Mouse (Mus musculus): ENCODE measurements around the gene Mga. TPM values are rescaled to one million over a fixed set of nuclear protein-coding genes. Genes with fewer than 3 reads are reported as not detected.

The Mga gene
- polyA plus RNA-seq, 1 experiment = 23.8 TPM

DNA sequence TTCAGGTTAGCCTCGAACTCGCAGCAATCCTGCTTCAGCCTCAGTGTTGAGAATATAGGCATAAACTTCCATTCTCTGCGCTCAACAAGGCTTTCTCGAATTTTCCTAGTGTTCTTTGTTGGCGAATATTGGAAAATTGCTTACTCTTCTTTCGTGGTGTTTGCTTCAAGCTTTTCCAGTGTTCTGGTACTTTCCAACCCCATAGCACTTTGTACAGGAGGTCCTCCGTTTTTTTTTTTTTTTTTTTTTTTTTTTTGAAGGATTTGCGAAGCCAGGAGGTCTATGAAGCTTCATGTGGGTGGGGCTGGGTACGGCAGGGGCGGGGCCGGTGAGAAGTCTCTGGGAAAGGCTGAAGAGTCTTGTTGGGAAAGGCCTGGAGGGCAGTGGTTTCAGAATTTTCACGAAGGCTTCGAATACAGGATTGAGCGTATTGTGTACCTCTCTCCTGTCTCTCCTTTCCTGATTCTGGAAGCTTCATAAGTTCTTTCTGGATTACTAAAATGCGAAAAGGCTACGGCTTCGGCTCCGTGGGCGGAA is 407 bp upstream of the Mga start:
- Histone ChIP-seq H3K4me3 (replicated peaks; ENCODE audit: extremely low read depth, low read depth, low read length) (peak overlapping the region; percentile 70), H3K4me1 (ENCODE audit: control insufficient read depth, insufficient read depth, low read length) (peaks cover 6% of the 10 kb centered on the region)
- WGBS = 18% methylated on average over 19 of the region's 19 CpGs
- TF ChIP-seq CTCF (IDR thresholded peaks at IDR 0.05; ENCODE audit: insufficient read depth, low read length) = no peak
- DNase-seq = no peak

DNA sequence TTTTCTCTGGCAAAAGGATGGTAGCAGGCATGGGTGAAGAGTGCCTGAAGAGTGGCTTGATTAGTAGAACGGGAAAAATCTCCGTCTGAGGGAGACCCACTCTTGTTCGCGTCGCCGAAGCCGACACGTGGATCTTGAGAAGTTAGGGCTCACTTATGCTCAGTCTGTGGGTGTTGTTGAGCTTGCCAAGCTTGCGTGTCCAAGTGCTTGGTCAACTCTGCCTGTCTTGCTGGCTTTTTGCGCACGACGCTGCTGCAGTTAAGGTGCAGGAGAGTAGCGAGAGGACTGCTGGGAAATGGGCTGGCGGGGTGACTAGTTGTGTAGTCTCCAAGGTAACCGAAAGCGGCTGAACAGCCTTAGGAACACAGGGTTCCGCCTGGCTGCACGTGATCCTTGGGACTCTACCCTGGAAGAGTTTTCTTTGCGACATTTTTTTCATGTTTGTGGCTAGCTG is 1.1 kb downstream of the Mga start:
- peak; percentile 67 for DNase-seq
- WGBS = 3% methylated on average over 19 of the region's 19 CpGs
- Histone ChIP-seq H3K4me1 (ENCODE audit: control insufficient read depth, insufficient read depth, low read length) (peaks cover 6% of the 10 kb centered on the region), H3K4me3 (replicated peaks; ENCODE audit: extremely low read depth, low read depth, low read length) (peak overlapping the region; percentile 62)
- TF ChIP-seq CTCF (IDR thresholded peaks at IDR 0.05; ENCODE audit: insufficient read depth, low read length) (no peak), POLR2A (IDR thresholded peaks at IDR 0.05; ENCODE audit: borderline replicate concordance, extremely low read depth, low read depth, low read length) (peak; percentile 70; the same call in 1 of the 2 replicates)

DNA sequence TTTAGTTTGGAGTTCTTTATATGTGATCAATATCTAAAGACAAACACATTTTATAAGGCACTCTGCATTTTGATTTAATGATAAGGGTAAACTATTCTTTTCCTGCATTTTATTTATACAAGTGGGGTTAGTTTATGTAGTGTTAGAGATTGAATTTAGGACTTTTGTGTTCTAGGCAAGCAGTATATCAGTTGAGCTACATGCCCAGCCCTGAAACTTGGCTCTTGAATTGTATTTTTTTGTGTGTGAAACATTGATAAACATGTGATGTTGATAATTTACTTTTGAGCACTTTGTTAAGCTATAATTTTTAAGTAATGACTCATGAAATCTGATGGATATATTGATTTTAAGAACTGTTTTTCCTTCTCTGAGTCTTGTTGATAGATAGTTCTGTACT is 19.0 kb downstream of the Mga start:
- DNase-seq = no peak
- no peaks in the 10 kb centered on the region for H3K4me1 ChIP-seq (ENCODE audit: control insufficient read depth, insufficient read depth, low read length)
- no peak overlapping the region for H3K4me3 ChIP-seq (replicated peaks; ENCODE audit: extremely low read depth, low read depth, low read length)
- TF ChIP-seq POLR2A (IDR thresholded peaks at IDR 0.05; ENCODE audit: borderline replicate concordance, extremely low read depth, low read depth, low read length) (no peak), CTCF (IDR thresholded peaks at IDR 0.05; ENCODE audit: insufficient read depth, low read length) (no peak)

DNA sequence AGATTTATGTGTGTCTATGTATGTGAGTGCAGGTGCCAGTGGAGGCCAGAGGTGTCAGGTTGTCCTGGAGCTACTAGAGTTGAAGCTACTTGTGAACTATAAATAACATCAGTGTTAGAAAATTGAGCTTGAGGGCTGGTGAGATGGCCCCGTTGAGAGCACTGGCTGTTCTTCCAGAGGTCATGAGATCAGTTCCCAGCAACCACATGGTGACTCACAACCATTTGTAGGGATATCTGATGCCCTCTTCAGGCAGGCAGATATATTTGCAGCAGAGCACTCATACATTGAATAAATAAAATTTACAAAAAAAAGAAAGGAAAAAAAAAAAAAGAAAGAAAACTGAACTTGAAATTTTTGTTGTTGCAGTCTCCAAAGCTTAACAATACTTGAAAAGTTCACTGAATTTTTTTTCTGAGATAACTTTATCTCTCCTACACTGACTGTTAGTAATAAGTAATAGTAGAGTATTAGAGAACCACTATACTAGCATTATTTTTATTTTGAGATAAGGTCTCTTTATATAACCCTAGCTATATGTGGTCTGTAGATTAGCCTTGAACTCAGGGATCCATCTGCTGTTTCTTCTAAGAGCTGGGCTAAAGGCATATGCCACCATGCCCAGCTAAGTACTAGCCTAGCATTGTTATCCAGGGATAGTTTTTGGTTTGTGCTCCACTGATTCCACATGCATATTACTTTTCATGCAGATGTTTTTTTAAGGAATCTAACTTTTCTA is 20.8 kb downstream of the Mga start:
- TF ChIP-seq POLR2A (IDR thresholded peaks at IDR 0.05; ENCODE audit: borderline replicate concordance, extremely low read depth, low read depth, low read length) = no peak
- no peak for TF ChIP-seq CTCF (IDR thresholded peaks at IDR 0.05; ENCODE audit: insufficient read depth, low read length)
- 68% methylated on average over 1 of the region's 1 CpGs for WGBS

DNA sequence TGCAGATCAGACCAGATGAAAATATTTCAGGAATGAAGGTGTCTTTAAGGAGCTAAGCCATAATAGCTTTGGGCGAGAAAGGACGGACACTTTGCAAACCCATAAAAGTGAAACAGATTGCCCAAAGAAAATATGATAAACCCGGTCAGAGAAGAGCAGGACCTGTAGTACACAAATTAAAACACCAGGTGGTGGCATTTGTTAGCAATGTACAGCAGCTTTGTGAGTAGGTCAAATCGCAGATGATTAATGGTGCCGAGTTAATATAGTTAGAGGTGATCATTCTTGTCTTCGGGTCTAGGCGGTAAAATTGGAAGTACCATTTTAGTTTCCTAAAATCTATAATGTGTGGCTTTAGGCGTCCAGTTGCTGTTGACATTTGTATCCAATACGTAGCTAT is 73.5 kb downstream of the Mga start:
- Histone ChIP-seq H3K4me3 (replicated peaks; ENCODE audit: extremely low read depth, low read depth, low read length) (no peak overlapping the region), H3K4me1 (ENCODE audit: control insufficient read depth, insufficient read depth, low read length) (peaks cover 3% of the 10 kb centered on the region)
- DNase-seq = no peak
- TF ChIP-seq POLR2A (IDR thresholded peaks at IDR 0.05; ENCODE audit: borderline replicate concordance, extremely low read depth, low read depth, low read length) (no peak), CTCF (IDR thresholded peaks at IDR 0.05; ENCODE audit: insufficient read depth, low read length) (0 out of 2 replicates have a peak, but pooled peaks have one; percentile 5)
- WGBS = 20% methylated on average over 9 of the region's 9 CpGs

More for the DNA sequence above, 20.8 kb downstream of the Mga start:
- no peak for DNase-seq
- Histone ChIP-seq H3K4me3 (replicated peaks; ENCODE audit: extremely low read depth, low read depth, low read length) (no peak overlapping the region), H3K4me1 (ENCODE audit: control insufficient read depth, insufficient read depth, low read length) (no peaks in the 10 kb centered on the region)

DNA sequence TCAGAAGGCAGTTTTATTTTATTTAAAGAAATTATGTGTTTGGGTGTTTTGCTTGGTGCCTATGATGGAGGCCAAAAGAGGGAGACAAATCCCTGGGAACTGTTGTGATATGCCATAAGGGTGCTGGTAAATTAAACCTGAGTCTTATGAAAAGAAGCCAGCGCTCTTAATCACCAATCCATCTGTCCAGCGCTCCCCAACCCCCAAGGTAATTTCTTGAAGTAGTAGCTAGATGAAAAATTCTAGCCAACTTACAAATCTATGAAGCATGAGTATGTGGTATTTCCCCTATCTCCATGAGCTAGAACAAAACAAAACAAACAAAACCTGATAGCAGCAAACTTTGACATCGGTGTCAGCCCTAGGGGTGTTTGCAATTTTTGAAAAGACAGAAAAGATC is 74.3 kb downstream of the Mga start:
- 66% methylated on average over 3 of the region's 3 CpGs for WGBS
- TF ChIP-seq POLR2A (IDR thresholded peaks at IDR 0.05; ENCODE audit: borderline replicate concordance, extremely low read depth, low read depth, low read length) (no peak), CTCF (IDR thresholded peaks at IDR 0.05; ENCODE audit: insufficient read depth, low read length) (no peak)
- Histone ChIP-seq H3K4me1 (ENCODE audit: control insufficient read depth, insufficient read depth, low read length) (peaks cover 3% of the 10 kb centered on the region), H3K4me3 (replicated peaks; ENCODE audit: extremely low read depth, low read depth, low read length) (no peak overlapping the region)
- DNase-seq = no peak

DNA sequence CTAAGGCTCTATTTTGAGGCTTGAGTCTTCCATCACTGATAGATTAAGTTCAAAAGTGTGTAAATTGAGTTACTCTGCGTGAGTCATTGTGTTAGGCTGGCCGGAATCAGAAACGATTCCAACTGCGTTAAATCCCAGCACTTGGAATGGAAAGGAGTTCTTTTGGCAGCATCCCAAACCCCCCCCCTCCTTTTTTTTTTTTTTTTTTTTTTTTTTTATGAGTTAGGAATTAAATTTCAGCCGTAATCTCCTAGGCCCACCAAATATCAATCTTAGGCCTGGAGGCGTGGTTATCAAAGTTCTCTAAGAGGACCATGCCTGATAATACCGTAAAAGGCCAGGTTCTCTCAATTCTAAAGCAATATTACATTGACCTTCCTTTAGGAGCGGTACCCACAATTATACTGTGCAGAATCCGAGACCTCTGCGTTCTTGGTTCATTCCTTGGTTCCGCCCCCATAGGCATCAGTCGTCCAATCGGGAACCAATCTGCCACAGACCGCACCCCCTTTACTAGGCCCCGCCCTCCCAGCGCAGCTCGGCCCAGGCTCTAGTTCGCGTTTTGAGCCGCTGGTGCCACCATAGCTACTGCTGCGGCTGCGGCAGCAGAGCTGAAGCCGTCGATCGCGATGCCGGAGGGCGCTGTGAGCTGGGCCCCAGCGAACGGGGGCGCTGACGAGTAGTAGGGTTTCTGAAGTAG is 75.0 kb downstream of the Mga start:
- H3K4me3 ChIP-seq (replicated peaks; ENCODE audit: extremely low read depth, low read depth, low read length) = peak overlapping the region; percentile 79
- TF ChIP-seq POLR2A (IDR thresholded peaks at IDR 0.05; ENCODE audit: borderline replicate concordance, extremely low read depth, low read depth, low read length) = peak; percentile 90; the same call in 1 of the 2 replicates
- TF ChIP-seq CTCF (IDR thresholded peaks at IDR 0.05; ENCODE audit: insufficient read depth, low read length) = no peak
- peaks cover 3% of the 10 kb centered on the region for H3K4me1 ChIP-seq (ENCODE audit: control insufficient read depth, insufficient read depth, low read length)
- DNase-seq = peak; percentile 97
- WGBS = 2% methylated on average over 32 of the region's 32 CpGs

DNA sequence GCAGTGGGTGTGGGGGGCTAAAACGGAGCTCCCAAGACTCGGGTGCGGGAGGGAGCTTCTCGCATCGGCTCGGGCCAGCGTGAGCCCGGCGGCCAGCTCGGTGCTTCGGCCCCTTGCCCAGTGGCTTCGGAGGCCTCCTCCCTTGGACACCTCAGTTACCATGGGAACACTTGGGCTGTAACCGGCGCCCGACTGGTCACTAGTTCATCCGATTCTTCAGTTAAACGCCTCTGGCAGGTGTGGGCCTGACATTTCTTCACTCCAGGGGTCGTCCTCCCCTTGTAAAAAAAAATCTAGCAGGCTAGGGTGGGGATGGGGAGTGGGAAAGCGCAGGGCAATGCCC is 75.5 kb downstream of the Mga start, which contains the start of gene Mapkbp1:
Gene Mapkbp1 (plus strand): TSS at position 163 of the 343 bp plus-strand sequence.
- H3K4me3 ChIP-seq (replicated peaks; ENCODE audit: extremely low read depth, low read depth, low read length) = peak within 1 kb of the TSS; percentile 79
- TF ChIP-seq POLR2A (IDR thresholded peaks at IDR 0.05; ENCODE audit: borderline replicate concordance, extremely low read depth, low read depth, low read length) (no peak), CTCF (IDR thresholded peaks at IDR 0.05; ENCODE audit: insufficient read depth, low read length) (no peak)
- no peak for DNase-seq
- under 1% methylated on average over 19 of the region's 19 CpGs for WGBS
- peaks cover 3% of the 10 kb centered on the region for H3K4me1 ChIP-seq (ENCODE audit: control insufficient read depth, insufficient read depth, low read length)

DNA sequence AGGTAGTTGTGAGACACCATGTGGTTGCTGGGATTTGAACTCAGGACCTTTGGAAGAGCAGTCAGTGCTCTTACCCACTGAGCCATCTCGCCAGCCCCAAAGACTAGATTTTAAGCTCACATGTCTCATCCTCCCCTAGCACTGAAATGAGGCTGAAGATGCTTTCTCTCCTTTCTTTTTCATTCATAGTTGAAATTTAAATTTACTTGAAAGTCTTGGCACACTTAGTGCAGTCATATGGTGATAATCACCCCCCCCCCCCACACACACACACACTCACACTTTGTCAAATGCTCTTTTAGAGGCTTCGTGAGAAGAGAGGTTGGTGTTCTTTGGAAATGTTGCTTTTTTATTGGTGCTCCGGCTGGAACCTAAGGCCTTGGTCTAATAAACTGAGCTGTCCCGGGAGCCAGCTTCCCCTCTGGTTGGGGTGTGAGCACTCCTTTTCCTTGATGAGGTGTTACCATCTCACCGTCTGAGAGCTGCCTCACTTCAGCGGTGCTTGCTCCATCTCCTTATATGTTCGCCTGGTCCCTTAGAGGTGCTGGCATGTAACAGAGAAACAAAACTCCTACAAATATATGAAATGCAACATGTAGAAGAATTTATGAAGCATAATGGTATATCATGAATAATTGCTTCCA is 83.4 kb downstream of the Mga start:
- no peak for TF ChIP-seq CTCF (IDR thresholded peaks at IDR 0.05; ENCODE audit: insufficient read depth, low read length)
- no peak for TF ChIP-seq POLR2A (IDR thresholded peaks at IDR 0.05; ENCODE audit: borderline replicate concordance, extremely low read depth, low read depth, low read length)
- Histone ChIP-seq H3K4me1 (ENCODE audit: control insufficient read depth, insufficient read depth, low read length) (no peaks in the 10 kb centered on the region; the same call in 1 of the 2 replicates), H3K4me3 (replicated peaks; ENCODE audit: extremely low read depth, low read depth, low read length) (no peak overlapping the region)
- 75% methylated on average over 7 of the region's 7 CpGs for WGBS
- DNase-seq = no peak

Measured in lung, adult 2 months (tissue).